Mouse (Mus musculus): ENCODE measurements around the gene Ddx39b. TPM values are rescaled to one million over a fixed set of nuclear protein-coding genes. Genes with fewer than 3 reads are reported as not detected.

The Ddx39b gene
- 200 and 232 TPM in 2 replicates for total RNA-seq (2021)
- long read RNA-seq, experiment 1, transcript Ddx39b-203 (10 exons, 2,848 nt) = minor isoform, 21 of 287 reads
- long read RNA-seq, experiment 1, transcript Ddx39b-201 (11 exons, 1,739 nt) = major isoform, 214 of 287 reads
- long read RNA-seq, experiment 1, partial matches to known transcripts = 21 of 287 reads
- long read RNA-seq, experiment 1, other reads (novel, unspliced or antisense) = 31 of 287 reads
- long read RNA-seq, experiment 2, transcript Ddx39b-201 (11 exons, 1,739 nt) = major isoform, 93 of 149 reads
- long read RNA-seq, experiment 2, transcript Ddx39b-203 (10 exons, 2,848 nt) = minor isoform, 9 of 149 reads
- long read RNA-seq, experiment 2, partial matches to known transcripts = 29 of 149 reads
- long read RNA-seq, experiment 2, other reads (novel, unspliced or antisense) = 18 of 149 reads

DNA sequence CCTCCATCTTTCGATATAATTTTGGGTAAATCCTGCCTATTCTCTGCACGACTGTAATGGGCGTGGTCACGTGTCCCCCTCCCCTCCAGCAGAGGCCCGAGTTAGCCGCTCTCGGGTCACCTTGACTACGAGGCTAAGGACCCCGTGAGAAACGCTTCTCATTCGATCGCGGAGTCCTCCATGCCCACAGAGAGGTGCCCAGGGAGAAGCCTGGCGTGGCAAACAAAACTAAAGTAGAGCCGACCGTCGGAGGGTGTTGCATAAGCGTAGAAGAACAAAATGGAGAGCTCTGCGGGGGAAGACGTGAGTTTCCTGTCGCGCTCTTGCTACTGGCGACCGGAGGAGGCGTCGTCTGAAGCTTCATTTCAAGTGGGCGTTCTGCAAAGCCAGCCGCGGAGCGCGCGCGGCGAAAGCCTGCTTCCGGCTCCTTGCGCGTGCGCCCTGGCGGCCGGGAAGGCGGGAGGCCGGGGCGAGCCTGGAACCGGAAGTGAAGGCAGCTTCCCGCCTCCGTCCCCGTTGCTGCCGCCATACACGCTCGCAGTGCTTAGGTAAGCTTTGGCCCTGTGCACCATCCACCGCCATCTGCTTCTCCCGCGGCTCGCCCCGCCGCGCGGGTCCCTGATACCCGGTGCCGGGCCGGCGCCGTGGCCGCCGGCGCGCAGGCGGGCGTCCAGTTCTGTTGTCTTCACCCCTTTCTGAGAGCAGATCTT lies at the start of gene Ddx39b:
Gene Ddx39b, plus strand, starts transcription at position 442 of the 710 bp plus-strand sequence.
- DNase-seq = peak; percentile 98

DNA sequence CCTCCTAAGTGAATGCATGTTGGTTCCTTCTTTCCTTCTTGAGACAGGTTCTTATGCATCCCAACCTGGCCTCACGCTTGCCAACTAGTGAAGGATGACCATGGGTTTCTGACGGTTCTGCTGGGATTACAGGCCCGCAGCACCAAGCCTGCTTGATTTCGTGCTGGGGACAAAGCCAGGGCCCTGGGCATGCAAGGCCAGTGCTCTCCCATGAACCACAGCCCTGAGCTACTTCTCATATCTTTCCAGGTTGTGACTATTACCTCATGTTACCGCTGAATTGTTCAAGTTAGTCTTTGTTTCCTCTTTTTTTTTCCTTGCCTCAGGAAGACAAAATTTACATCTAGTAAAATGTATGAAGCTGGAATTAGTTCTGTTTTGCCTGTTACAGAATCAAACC lies 48.6 kb upstream of the Ddx39b start:
- peak; percentile 53 for DNase-seq

DNA sequence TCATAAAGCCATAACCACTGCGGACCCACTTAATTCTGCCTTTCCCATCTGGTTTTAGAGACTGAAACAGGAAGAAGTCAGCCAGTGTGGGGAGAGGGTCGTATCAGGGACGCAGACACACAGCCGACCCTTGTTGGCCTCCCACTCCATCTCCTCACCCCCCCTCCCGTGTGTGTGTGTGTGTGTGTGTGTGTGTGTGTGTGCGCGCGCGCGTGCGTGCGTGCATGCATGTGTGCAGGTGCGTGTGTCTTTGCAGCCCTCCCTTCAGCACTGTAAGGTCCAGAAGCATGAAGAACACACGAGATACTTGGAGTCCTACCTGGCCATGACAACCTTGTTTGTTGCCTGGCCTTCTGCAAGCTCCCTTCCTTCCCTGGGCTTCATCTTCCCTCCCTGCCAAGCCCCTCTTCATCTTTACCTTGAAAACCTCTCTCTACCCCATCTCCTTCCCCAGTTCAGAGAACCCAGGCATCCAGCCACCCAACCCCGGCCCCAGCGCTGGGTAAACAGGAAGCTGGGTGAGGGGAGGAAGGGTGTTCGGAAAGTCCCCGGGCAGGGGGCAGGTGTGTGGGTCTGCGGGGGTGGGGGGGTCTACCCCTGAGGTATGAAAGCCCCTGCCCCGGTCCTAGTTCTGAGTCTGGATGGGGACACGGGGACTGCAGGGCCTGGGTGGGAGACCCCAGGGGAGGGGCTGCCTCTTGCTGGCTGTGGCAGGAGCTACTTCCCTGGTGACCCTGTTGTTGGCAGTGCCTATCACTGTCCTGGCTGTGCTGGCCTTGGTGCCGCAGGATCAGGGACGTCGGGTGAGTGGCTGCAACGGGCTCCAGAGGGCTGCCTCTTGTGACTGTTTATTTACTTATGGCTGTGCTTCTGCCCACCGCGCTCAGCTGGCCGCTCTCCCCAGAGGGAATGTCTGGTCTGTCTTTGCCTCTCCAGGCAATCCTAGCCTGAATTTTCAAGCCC lies 47.4 kb upstream of the Ddx39b start, which contains the start of gene Ltb:
Gene Ltb, plus strand, starts transcription at position 559 of the 963 bp plus-strand sequence.
- peak; percentile 72 for DNase-seq

DNA sequence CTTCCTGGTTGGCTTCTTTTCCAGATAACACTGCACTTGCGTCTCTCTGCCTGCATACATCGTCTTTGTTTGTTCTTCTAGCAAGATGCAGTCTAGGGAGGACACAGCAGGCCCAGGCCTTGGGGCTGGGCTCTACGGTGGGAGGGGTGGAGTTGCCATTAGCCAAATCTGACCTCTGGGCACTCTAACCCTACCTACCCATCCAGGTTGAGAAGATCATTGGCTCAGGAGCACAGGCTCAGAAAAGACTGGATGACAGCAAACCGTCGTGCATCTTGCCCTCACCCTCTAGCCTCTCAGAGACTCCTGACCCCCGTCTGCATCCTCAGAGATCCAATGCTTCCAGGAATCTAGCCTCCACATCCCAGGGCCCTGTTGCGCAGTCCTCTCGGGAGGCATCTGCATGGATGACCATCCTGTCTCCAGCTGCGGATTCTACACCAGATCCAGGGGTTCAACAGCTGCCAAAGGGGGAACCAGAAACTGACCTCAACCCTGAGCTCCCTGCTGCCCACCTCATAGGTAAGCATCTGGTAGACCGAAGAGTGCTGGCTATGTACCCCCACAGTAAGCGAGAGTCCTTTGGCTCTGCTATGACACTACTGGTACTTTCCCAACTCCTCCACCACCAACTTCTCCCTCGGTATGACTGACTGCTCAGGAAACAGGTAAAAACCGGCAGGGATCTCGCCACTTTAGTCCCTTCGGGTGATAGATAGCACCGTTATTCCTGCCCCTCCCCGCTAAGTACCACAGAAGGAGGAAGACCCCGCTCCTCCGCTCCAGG lies 46.5 kb upstream of the Ddx39b start:
- no peak for DNase-seq

DNA sequence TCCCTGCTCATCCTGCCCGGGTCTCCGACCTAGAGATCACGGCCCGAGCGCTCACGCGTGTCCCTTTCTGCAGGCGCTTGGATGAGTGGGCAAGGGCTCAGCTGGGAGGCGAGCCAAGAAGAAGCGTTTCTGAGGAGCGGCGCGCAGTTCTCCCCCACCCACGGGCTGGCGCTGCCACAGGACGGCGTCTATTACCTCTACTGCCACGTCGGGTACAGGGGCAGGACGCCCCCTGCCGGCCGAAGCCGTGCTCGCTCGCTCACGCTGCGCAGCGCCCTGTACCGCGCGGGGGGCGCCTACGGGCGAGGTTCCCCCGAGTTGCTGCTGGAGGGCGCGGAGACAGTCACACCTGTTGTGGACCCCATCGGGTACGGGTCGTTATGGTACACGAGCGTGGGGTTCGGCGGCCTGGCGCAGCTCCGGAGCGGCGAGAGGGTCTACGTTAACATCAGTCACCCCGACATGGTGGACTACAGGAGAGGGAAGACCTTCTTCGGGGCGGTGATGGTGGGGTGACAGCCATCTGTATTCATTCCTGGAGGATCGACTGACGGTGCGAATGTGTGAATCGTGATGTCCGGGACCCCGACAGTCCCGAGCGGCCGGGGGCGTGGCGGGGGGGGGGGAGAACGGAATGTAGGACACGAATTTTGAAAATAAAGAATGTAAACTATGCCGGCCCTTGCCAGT lies 45.8 kb upstream of the Ddx39b start:
- peak; percentile 93 for DNase-seq

DNA sequence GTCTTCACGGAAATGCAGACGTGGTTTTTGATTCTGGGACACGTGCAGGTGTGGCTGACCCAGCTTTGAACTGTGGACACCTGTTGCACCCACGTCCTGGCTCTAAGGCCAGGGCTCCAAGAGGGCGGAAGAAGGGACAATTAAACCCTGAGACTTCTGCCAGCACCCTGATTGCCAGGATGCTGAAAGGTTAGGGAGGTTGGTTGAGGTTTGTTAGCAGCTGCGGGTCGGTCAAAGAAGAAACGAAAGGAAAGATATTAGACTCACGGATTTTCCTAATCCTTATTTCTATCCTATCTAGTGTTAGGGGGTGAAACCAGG lies 45.3 kb upstream of the Ddx39b start:
- no peak for DNase-seq

DNA sequence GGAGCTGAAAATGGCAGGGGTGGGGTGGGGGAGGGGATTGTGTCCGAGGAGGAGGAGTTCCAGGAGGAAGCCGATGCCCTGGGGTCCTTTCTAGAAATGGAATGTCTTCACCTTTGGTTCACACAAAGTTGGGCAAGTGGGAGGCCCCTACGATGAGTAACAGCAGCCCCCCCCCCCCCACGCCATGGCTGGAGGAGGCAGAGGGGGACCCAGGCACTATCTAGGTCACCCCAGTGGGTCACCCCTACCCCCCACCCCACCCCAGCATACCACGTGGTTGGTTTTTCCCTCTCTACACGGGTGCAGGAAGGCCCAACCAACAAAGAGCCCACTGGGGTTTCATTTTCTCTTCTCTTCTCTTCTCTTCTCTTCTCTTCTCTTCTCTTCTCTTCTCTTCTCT lies 44.4 kb upstream of the Ddx39b start:
- no peak for DNase-seq

DNA sequence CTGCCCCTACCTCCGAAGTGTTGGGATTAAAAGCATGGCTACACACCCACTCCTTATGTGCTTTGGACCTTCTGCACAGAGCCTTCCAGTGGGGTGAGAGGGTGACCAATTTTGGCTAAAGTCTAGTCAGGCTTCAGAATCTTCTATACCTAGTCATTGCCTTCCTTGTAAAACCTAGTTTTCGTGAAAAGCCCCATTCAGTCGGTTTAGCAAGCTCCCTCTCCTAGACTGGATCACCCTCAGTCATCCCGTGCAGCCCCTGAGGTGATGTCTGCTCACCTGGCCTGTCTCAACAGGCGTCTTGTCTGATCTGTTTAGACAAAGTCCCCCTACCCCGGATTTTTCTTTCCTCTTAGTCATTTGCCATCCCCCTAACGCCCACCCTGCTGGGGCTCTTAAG lies 43.5 kb upstream of the Ddx39b start:
- DNase-seq = no peak

DNA sequence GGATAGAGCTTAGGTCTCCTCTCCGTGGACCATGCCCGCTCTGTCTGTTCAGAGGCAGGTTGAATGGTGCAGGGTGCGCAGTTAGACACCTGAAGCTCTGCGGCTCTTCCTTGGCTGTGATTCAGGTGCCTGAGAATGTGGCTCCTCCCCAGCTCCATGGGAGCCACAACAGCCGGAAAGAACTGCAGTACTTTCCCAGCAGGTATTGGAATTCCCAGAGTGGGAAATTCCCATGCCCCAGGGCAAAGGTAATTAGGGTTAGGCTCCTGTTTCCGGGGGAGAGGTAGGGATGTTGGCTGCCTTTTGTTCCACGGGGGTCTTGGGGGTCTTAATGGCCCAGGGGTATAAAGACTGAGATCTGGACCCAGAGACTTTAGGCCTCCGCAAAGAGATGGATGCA lies 42.6 kb upstream of the Ddx39b start:
- DNase-seq = no peak

DNA sequence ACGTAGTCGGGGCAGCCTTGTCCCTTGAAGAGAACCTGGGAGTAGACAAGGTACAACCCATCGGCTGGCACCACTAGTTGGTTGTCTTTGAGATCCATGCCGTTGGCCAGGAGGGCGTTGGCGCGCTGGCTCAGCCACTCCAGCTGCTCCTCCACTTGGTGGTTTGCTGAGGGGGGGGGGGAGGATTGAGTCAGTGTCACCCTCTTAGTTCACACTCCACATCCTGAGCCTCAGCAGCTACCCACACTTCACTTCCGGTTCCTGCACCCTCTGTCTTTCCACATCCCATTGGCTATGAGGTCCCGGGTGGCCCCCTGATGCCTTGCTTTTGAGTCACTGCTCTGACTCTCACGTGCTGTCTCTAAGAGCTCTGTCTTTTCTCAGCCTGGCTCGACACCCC lies 41.1 kb upstream of the Ddx39b start:
- DNase-seq = peak; percentile 33

DNA sequence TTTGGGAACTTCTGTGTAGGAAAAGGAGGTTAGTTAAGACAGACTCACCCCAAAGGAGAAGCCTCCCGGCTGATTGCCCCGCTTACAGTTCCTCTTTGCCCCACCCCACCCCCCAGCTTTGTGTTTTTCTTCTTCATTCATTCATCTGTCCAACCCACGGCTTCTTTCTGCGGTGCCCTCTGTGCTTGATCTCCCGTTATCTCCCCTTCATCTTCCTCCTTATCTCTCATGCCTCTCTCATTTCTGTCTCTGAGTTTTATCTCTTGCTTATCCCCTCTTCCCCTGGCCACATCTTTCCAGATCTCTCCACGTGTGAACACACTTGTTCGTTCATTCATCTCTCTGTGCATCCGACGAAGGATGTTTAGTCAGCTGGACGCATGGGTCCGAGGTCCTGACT lies 40.4 kb upstream of the Ddx39b start:
- no peak for DNase-seq

DNA sequence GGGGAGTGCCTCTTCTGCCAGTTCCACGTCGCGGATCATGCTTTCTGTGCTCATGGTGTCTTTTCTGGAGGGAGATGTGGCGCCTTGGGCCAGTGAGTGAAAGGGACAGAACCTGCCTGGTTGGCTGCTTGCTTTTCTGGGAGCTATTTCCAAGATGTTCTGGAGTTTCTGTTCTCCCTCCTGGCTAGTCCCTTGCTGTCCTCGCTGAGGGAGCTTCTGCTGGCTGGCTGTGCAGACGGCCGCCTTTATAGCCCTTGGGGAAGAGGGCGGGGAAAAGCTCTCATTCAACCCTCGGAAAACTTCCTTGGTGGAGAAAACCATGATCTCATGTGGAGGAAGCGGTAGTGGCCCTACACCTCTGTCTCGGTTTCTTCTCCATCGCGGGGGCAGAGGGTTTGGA lies 39.8 kb upstream of the Ddx39b start, which contains the start of gene Tnf:
Gene Tnf, minus strand, starts transcription at position 221 of the 400 bp plus-strand sequence.
- DNase-seq = peak; percentile 60

DNA sequence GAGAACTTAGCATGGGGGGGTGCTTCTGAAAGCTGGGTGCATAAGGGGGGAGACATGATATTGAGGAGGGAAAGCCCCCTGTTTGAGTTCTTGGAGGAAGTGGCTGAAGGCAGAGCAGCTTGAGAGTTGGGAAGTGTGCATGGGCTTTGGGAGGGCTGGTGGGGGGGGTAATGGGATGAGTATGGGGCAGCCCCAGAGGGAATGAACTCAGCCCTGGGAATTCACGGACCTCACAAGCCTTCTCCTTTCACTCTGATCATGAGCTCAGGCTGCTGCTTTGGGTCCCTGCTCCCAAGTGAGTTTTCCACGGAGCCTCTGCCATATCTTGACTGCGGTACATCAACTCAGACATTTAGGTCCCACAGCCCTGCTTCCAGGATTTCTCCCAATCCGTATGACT lies 39.1 kb upstream of the Ddx39b start:
- DNase-seq = no peak

DNA sequence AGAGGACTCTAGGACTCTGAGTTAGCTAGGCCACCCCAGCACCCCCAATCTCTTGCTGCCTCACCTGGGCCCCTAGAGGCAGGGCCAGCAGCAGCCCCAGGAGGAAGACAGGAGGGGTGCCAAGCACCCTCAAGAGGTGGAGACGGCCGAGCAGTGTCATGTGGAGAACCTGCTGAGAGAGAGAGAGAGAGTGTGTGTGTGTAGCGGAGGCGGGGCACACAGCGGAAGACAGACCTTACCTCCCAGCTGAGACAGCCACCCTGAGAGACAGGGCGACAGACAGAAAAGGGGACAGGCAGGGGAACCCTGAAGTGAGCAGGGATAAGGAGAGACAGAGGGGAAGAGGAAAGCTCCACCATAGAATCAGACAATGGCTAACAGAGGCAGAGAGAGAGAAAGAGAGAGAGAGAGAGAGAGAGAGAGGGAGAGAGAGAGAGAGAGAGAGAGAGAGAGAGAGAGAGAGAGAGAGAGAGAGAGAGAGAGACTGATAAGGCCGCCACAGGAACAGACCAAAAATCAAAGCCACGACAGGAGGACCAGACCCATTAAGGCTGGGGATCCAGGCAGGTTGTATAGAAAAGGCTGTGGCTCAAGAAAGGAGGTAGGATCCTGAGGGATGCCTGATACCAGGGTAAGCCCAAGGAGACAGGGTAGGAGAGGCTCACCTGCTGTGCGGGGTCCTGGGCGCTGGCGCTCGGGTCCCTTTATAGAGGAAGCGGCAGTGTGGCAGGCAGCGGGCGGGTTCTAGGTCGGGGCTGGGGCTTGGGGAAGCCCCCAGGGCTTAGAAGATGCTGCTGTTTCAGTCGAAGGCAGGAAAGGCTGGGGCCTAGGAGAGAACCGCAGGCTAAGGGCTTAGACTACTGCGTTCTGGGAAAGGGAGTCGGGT lies 36.8 kb upstream of the Ddx39b start, which contains the start of gene Lta:
Gene Lta, minus strand, starts transcription at position 858 of the 886 bp plus-strand sequence.
- DNase-seq = no peak

DNA sequence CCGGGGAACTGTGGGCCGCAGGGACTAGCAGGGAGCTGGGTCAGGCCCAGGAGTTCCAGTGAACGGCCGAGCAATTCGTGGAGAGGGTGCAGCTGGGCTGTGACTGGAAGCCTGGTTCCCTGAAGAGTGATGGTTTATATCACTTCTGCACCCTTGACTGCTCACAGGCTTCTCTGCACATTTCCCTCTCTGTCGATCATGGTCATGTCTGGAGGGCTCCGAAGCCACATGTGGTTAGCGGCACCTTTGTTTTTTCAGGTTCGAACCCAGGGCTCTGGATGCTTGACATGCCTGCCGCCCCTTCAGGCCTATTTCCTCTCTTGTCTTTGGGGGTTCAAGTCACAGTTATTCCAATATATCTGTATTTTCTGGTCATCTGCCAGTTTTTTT lies 36.2 kb upstream of the Ddx39b start:
- no peak for DNase-seq

DNA sequence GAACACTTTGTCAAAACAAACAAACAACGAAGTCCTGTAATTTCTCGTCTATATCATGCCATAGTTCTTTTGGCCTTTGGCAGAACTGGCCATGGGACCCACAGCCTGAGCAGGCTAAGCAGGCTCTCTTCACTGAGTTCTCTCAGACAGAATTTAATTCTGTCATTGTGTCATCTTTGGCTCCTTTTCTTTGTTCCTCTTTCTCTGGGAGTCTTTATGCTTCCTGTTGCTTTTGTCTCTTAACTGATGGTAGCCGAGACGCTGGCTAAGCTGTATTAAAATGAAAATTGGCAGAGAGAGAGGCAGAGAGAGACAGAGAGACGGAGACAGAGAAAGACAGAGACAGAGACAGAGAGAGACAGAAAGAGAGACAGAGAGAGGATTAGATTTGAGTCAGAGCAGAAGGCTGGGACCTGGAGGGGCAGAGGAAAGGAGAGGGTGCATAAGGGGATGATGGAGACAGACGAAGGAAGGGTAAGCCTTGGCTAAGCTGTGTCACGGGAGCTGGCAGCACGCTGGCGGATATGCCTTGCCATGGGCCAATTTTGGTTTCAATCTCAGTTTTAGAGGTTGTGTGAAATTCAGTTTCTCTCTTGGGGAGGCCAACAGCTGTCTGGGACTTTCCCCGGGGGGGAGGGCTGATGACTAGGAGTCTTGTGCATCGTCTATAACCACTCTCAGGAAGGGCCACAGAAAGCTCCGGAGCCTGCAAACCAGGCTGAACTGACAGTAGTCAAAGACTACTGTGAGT lies 31.6 kb upstream of the Ddx39b start:
- no peak for DNase-seq

DNA sequence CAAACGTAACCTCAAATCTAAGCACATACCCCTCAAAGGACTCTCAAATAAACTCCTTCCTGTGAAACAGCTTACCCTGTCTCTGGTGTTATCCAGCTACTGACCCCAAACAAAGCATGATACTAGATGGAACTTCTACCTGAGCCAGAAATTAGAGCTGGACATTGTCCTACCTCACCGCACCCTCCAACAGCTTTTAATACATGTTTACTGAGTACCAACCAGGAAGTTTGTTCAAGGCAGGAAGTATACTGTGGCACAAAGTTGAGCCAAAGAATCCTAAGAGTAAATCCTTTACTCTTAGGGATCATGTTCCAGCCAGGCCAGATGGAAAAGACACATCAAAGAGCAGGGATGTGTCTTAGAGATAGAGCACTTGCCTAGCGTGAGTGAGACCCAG lies 31.0 kb upstream of the Ddx39b start:
- DNase-seq = no peak

DNA sequence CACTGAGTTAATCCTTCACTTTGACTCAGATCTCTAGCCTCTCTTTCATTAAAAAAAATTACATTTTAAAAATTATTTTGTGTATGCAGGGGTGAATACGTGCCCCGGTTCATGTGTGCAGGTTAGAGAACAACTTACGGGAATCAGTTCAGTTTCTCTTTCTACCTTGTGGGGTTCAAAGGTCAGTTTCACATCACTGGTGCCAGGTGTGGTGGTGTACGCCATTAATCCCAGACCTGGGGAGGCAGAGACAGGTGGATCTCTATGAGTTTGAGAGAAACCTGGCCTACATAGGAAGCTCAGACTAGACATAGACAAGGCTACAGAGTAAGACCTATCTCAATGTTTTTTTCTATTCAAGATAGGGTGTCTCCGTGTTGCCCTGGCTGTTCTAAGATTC lies 28.5 kb upstream of the Ddx39b start:
- no peak for DNase-seq

DNA sequence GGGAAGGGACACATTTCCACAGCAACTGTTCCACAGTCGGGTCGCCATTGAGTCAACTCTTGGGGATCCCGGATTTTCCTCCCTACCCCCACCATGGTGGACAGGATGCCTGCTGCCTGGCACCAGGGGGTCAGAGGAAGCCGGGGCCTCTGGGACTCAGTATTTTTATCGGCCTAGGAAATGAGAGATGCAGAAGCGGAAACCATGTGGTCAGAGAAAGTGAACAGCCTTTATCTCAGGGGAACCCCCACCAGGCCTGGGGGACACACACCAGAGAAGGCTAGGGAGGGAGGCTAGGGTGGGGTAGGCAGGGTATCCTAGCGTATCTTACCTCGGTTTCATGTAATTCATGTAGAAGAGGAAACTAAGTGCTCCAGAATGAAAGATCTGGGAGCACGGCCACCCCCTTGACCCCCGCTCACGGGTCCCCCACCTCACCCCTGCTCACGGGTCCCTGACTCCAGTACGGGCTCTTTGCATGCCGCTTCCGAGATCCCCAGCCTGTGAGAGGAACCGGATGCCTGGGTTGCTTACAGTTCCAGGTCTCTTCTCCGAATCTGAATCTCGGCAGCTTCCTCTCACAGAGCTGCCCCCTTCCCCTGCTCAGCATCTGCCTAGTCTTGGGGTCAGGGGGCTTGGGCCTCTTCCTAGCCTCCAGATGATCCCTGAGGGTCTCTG lies 22.9 kb upstream of the Ddx39b start:
- DNase-seq = peak; percentile 71

Data from adrenal gland, postnatal 14 days (tissue).